Mouse (Mus musculus) ES-E14 (cell line): ENCODE data around the gene Chd9. TPM values are rescaled to one million over a fixed set of nuclear protein-coding genes. Genes with fewer than 3 reads are reported as not detected.
A peak's percentile ranks its signal among the peaks of the same experiment; 100 is the strongest.

ENCODE experiments used
- DNase-seq: peaks from one replicate; pipeline ENCODE4 v3.0.0-alpha.2; 2013; ENCODE audit warnings: low read depth, low spot score
- H3K27ac ChIP-seq: 2 replicates; pipeline ENCODE4 v1.5.1; 2012; ENCODE audit warnings: low read depth, mild to moderate bottlenecking, low read length, moderate library complexity, mixed read lengths; ENCODE audit not compliant: poor library complexity, insufficient read depth, severe bottlenecking
- H3K36me3 ChIP-seq: 2 replicates; pipeline ENCODE4 v1.6.1; 2012; ENCODE audit warnings: mild to moderate bottlenecking, low read length, moderate library complexity, mixed read lengths; ENCODE audit not compliant: control insufficient read depth, poor library complexity, insufficient read depth, severe bottlenecking
- H3K4me1 ChIP-seq, 2 experiments: fragments of 150-350 bp in 1 of 2; sonication (generic) in 1 of 2; 2 replicates each; pipeline ENCODE4 v1.6.1; 2012; ENCODE audit warnings: low read length in 2 of 2, mild to moderate bottlenecking in 1 of 2, mixed read lengths in 1 of 2; ENCODE audit not compliant: control insufficient read depth in 2 of 2, insufficient read depth in 2 of 2, poor library complexity in 1 of 2
- H3K4me3 ChIP-seq, 2 experiments: fragments of 150-350 bp in 1 of 2; sonication (generic) in 1 of 2; 2 replicates each; pipeline ENCODE4 v1.5.1; 2012; ENCODE audit warnings: low read length in 2 of 2, low read depth in 1 of 2, mild to moderate bottlenecking in 1 of 2, mixed read lengths in 1 of 2; ENCODE audit not compliant: insufficient read depth in 1 of 2, poor library complexity in 1 of 2, severe bottlenecking in 1 of 2
- H3K9ac ChIP-seq: 2 replicates; pipeline ENCODE4 v1.6.1; 2012; ENCODE audit warnings: low read depth, mild to moderate bottlenecking, low read length, mixed read lengths; ENCODE audit not compliant: poor library complexity, insufficient read depth, severe bottlenecking
- H3K9me3 ChIP-seq: fragments of 150-350 bp; sonication (generic); 2 replicates; pipeline ENCODE4 v1.6.1; 2012; ENCODE audit warnings: low read depth, mild to moderate bottlenecking, low read length; ENCODE audit not compliant: control insufficient read depth, insufficient read depth
- CHD2 ChIP-seq: IDR thresholded peaks from 2 replicates; pipeline ENCODE4 v1.6.1; 2014; ENCODE audit warnings: mild to moderate bottlenecking, low read depth, low read length, inconsistent platforms
- HCFC1 ChIP-seq: IDR thresholded peaks from 2 replicates; pipeline ENCODE4 v1.6.1; 2012; ENCODE audit warnings: low read length, inconsistent platforms, borderline replicate concordance; ENCODE audit not compliant: insufficient read depth
- MAFK ChIP-seq: IDR thresholded peaks from 2 replicates; pipeline ENCODE4 v1.6.1; 2014; ENCODE audit warnings: mild to moderate bottlenecking, low read depth, low read length, inconsistent platforms; ENCODE audit not compliant: insufficient read depth
- ZC3H11A ChIP-seq: IDR thresholded peaks from 2 replicates; pipeline ENCODE4 v1.6.1; 2012; ENCODE audit warnings: low read depth, mild to moderate bottlenecking, inconsistent platforms, low read length, borderline replicate concordance
- ZNF384 ChIP-seq: IDR thresholded peaks from 2 replicates; pipeline ENCODE4 v1.6.1; 2012; ENCODE audit warnings: low read depth, low read length, inconsistent platforms
- in situ Hi-C, 2 experiments: fragments of 600-800 bp; cut with MboI; formaldehyde crosslinking; loops; one replicate each; pipeline ENCODE4 v1.15.1; 2025; ENCODE audit warnings: low sequenced_read_pairs in 2 of 2, inconsistent platforms in 1 of 2; ENCODE audit not compliant: unreplicated experiment in 2 of 2
- total RNA-seq: library from RNA; depleted of rRNA; stranded (reverse); fragments of 300-350 nt; gene quantifications from 2 replicates; pipeline ENCODE4 v1.2.3, GENCODE M21; 2012

Gene Chd9
- total RNA-seq, 1 experiment = 32.4 TPM

- peak overlapping the region; percentile 56; the same call in 1 of the 2 replicates for H3K27ac ChIP-seq
- H3K9ac ChIP-seq = no peak overlapping the region
- no peak for DNase-seq
- no peaks in the 10 kb centered on the region; the same call in 1 of the 2 replicates for H3K36me3 ChIP-seq
- peaks cover 13 to 43% of the 10 kb centered on the region in 2 experiments for H3K4me1 ChIP-seq
- H3K4me3 ChIP-seq = no peak overlapping the region
- in situ Hi-C loops = no loop called here
- no peaks in the 10 kb centered on the region for H3K9me3 ChIP-seq
- no peak for TF ChIP-seq MAFK
- TF ChIP-seq ZNF384 = no peak
- no peak for TF ChIP-seq CHD2
- TF ChIP-seq HCFC1 = no peak
- TF ChIP-seq ZC3H11A = no peak
Measured at GRCm38 (mm10) chr8:90856952-90857351, 28.8 kb downstream of the Chd9 start.

GRCm38 (mm10) chr8:90858071-90858470 is 29.9 kb downstream of the Chd9 start:
- no peak for DNase-seq
- TF ChIP-seq MAFK (no peak), ZNF384 (no peak), CHD2 (no peak), ZC3H11A (no peak), HCFC1 (no peak)
- no peak overlapping the region for H3K4me3 ChIP-seq
- H3K9ac ChIP-seq = no peak overlapping the region
- H3K9me3 ChIP-seq = no peaks in the 10 kb centered on the region
- no peak overlapping the region for H3K27ac ChIP-seq
- H3K36me3 ChIP-seq = no peaks in the 10 kb centered on the region; the same call in 1 of the 2 replicates
- in situ Hi-C loops = no loop called here
- H3K4me1 ChIP-seq = peaks cover 13 to 42% of the 10 kb centered on the region in 2 experiments

GRCm38 (mm10) chr8:90861266-90861944 is 33.3 kb downstream of the Chd9 start:
- peaks cover 6 to 30% of the 10 kb centered on the region in 2 experiments; a peak in 3 of 4 replicates for H3K4me1 ChIP-seq

GRCm38 (mm10) chr8:90862038-90862437 is 33.9 kb downstream of the Chd9 start:
- Histone ChIP-seq H3K9ac (no peak overlapping the region), H3K4me1 (peaks cover 5 to 25% of the 10 kb centered on the region in 2 experiments; a peak in 3 of 4 replicates), H3K4me3 (no peak overlapping the region), H3K36me3 (no peaks in the 10 kb centered on the region), H3K27ac (peak overlapping the region; percentile 69), H3K9me3 (no peaks in the 10 kb centered on the region)
- TF ChIP-seq ZNF384 (no peak), CHD2 (no peak), HCFC1 (no peak), MAFK (no peak), ZC3H11A (no peak)
- in situ Hi-C loops = no loop called here
- no peak for DNase-seq

More at GRCm38 (mm10) chr8:90861266-90861944, 33.3 kb downstream of the Chd9 start:
- H3K9me3 ChIP-seq = no peaks in the 10 kb centered on the region
- no peak overlapping the region for H3K9ac ChIP-seq
- DNase-seq = no peak
- H3K27ac ChIP-seq = peak overlapping the region; percentile 69; the same call in 1 of the 2 replicates
- in situ Hi-C loops = no loop called here
- TF ChIP-seq CHD2 (no peak), HCFC1 (no peak), ZC3H11A (no peak), MAFK (no peak), ZNF384 (no peak)
- H3K4me3 ChIP-seq = no peak overlapping the region
- H3K36me3 ChIP-seq = no peaks in the 10 kb centered on the region
